Mouse (Mus musculus) stomach, postnatal 0 days (tissue): Measurements from ENCODE around the gene Tff3.

Experiments
- CTCF ChIP-seq: IDR thresholded peaks from 2 replicates; pipeline ENCODE4 v1.5.1; 2016; ENCODE audit warnings: antibody characterized with exemption, low read depth, mild to moderate bottlenecking, moderate library complexity
- EP300 ChIP-seq: optimal IDR thresholded peaks from 2 replicates; pipeline ENCODE3; 2016; ENCODE audit warnings: antibody characterized with exemption

DNA sequence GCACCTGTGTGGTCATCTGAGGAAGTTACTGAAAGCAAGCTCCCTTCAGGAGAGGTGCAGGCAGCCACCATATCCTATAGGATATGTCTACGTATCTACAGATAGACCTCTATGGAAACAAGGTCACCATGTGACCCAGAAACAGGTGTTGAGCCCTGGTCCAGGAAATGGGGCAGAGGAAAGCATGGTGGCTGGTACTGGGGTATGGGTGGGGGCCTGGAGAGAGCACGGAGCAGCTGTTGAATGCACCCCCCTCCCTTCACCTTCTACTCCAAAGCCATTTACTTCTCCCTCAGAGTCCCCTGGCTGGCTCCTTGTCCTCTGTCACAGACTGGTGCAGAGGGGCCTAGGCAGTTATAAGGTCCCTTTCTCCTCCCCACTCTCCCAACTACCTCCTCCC, 34.4 kb upstream of the Tff3 start:
- TF ChIP-seq EP300, result no peak
- no peak for TF ChIP-seq CTCF
